Mouse (Mus musculus) forebrain, embryonic 12.5 days (tissue): ENCODE results near the gene Nsrp1. TPM values are rescaled to one million over a fixed set of nuclear protein-coding genes. Genes with fewer than 3 reads are reported as not detected.
"Not testable (repeated sequence)": the region's sequence is repeated elsewhere in the genome, so short reads cannot be mapped to it uniquely, and the experiment has no call there.

ENCODE experiments used
- ATAC-seq: fragments of 200-750 bp; cut with Nextera tagmentation; 2 replicates; pipeline ENCODE4 v1.8.0; 2017; ENCODE audit warnings: moderate TSS enrichment; ENCODE audit not compliant: low FRiP score
- H3K27ac ChIP-seq: fragments of 300-500 bp; sonication (generic); 2 replicates; pipeline ENCODE4 v1.5.1; 2016; ENCODE audit warnings: mild to moderate bottlenecking
- H3K27me3 ChIP-seq: fragments of 300-500 bp; sonication (generic); 2 replicates; pipeline ENCODE4 v1.6.1; 2016; ENCODE audit warnings: mild to moderate bottlenecking
- H3K36me3 ChIP-seq: fragments of 300-500 bp; sonication (generic); replicated peaks from 2 replicates; pipeline ENCODE4 v1.6.1; 2016; ENCODE audit warnings: mild to moderate bottlenecking
- H3K4me1 ChIP-seq: fragments of 300-500 bp; sonication (generic); 2 replicates; pipeline ENCODE4 v1.6.1; 2016
- H3K4me2 ChIP-seq: fragments of 300-500 bp; sonication (generic); 2 replicates; pipeline ENCODE4 v1.6.1; 2016; ENCODE audit warnings: mild to moderate bottlenecking, moderate library complexity
- H3K4me3 ChIP-seq: fragments of 300-500 bp; sonication (generic); replicated peaks from 2 replicates; pipeline ENCODE4 v1.5.1; 2016; ENCODE audit warnings: mild to moderate bottlenecking
- H3K9ac ChIP-seq: fragments of 300-500 bp; sonication (generic); 2 replicates; pipeline ENCODE4 v1.6.1; 2016; ENCODE audit warnings: mild to moderate bottlenecking
- H3K9me3 ChIP-seq: fragments of 300-500 bp; sonication (generic); 2 replicates; pipeline ENCODE4 v1.6.1; 2016
- WGBS: fragments of 180-500 bp; shearing (Covaris S2); methylation state at CpG from one replicate; pipeline ENCODE4 v1.1.7; 2016; 5-methylcytosine and 5-hydroxymethylcytosine counted together
- polyA plus RNA-seq: library from polyadenylated mRNA; unstranded; fragments of >200 nt; fragmentation: Nextera tagmentation; extraction: Ambion mirVana; gene quantifications from 2 replicates; pipeline ENCODE4 v1.2.1, GENCODE M21; 2016

Gene Nsrp1
- 75.6 and 79.9 TPM in 2 replicates for polyA plus RNA-seq

DNA sequence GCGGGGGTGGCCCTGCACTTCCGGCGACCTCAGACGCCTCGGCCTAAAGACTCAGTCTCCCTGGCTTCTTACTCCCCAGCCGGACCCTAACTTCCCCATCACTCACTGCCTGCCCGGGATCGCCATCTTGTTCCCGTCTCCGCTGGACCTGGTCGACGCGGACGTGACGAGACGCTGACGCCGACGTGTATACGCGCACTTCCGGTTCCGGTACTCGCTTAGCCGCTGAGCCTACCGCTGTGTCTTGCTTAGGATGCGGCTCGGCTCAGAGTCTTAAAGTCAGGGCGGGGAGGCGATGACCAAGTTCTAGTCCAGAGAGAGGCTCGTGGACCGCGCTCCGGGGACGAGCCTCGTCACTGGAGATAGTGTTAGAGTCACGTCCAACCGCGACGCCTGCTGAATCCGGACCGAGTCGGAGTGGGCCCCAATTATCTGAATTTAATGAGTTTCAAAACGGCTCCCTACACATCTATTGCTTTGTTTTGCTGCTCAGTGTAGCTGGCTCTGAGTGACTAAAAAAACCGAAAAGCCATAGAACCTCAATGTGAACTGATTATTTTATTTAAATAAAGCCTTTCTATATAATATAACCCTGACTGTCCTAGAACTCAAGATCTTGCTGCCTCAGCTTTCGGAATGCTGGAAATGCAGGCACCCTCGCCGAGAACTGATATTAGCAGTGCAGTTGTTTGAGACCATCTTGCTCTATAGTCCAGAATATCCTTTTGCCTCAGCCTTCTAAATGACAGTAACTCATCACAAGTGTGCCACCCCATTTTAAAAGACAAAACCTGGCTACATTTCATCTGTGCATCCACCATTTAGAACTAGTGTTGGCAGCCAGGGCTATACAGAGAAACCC is at the start of gene Nsrp1:
Gene Nsrp1 (minus strand): TSS at position 163 of the 862 bp plus-strand sequence.
- H3K9me3 ChIP-seq: no peaks in the 10 kb centered on the region
- peak within 1 kb of the TSS; percentile 88 for H3K9ac ChIP-seq
- H3K4me2 ChIP-seq: peak within 1 kb of the TSS; percentile 75
- H3K27ac ChIP-seq: peak within 1 kb of the TSS; percentile 89
- peak; percentile 99 for ATAC-seq
- peaks cover 25% of the 10 kb centered on the region for H3K36me3 ChIP-seq
- peak within 1 kb of the TSS; percentile 79 for H3K4me3 ChIP-seq
- H3K27me3 ChIP-seq: peaks cover 19% of the 10 kb centered on the region
- H3K4me1 ChIP-seq: peaks cover 8% of the 10 kb centered on the region
- whole genome bisulfite sequencing: 4% methylated on average over 48 of the region's 48 CpGs

DNA sequence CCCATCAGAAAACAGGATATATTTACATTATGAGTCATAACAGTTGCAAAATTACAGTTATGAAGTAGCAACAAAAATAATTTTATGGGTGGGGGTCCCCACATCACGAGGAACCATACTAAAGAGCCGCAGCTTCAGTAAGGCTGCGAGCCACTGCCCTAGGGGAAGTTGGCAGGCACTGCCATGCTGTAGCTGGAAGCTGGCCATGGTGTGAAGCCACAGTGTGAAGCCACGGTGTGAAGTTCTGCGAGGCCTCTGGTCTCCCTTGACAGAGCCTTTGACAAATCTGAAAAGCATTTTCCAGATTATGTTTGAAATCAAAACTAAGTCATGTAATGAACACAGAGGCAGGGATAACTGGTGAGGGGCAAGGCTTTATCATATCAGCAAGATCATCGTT is 32.9 kb upstream of the Nsrp1 start:
- Histone ChIP-seq H3K4me3 (no peak overlapping the region), H3K36me3 (no peaks in the 10 kb centered on the region), H3K9ac (no peak overlapping the region), H3K27ac (no peak overlapping the region), H3K4me1 (no peaks in the 10 kb centered on the region), H3K4me2 (no peak overlapping the region), H3K9me3 (no peaks in the 10 kb centered on the region), H3K27me3 (no peaks in the 10 kb centered on the region)
- WGBS: 85% methylated on average over 6 of the region's 6 CpGs
- no peak for ATAC-seq

DNA sequence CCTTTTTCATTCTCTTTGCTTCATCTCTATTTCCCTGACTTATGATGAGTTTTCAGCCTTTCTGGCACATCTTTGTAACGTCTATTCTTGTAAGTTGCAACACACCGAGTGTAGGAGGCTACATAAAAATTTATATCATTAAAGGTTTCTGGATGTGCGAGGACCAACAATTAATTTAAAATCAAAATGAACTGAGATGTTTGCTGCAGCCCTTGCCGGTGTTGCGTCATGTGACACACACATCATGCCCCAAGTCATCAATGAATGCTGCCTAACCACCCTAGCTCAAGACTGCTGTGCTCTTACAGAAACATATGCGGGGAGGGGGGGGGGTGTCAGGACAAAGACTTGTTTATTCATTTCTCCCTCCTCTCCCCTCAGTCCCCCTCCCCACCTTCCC is 30.2 kb upstream of the Nsrp1 start:
- H3K4me1 ChIP-seq: no peaks in the 10 kb centered on the region
- no peak overlapping the region for H3K9ac ChIP-seq
- H3K4me2 ChIP-seq: no peak overlapping the region
- ATAC-seq: no peak
- no peak overlapping the region for H3K4me3 ChIP-seq
- WGBS: 87% methylated on average over 6 of the region's 6 CpGs
- H3K36me3 ChIP-seq: no peaks in the 10 kb centered on the region
- H3K27ac ChIP-seq: no peak overlapping the region
- no peaks in the 10 kb centered on the region for H3K27me3 ChIP-seq
- no peaks in the 10 kb centered on the region for H3K9me3 ChIP-seq

DNA sequence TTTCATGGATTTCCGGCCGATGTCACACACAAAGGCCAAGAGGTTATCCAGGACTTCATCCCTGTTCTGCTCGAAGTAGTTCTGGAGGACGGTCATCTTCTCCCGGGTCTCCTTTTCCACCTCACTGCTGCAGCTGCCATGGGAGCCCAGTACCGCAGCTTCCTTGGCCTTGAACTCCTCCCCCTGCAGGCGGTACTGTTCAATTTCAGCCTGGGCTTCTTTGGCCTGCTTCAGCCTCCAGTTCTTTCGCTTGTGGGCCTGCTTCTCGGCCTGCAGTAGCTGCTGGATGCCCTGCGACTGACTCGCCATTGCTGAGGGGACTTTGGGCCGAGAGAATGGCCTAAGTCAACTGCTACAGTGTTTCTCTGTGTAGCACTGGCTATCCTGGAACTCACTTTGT is 29.6 kb upstream of the Nsrp1 start:
- not testable (repeated sequence) for H3K9me3 ChIP-seq, H3K4me2 ChIP-seq, H3K9ac ChIP-seq, H3K36me3 ChIP-seq, H3K4me1 ChIP-seq, H3K27ac ChIP-seq, H3K4me3 ChIP-seq, H3K27me3 ChIP-seq, ATAC-seq
- WGBS: 80% methylated on average over 12 of the region's 12 CpGs

DNA sequence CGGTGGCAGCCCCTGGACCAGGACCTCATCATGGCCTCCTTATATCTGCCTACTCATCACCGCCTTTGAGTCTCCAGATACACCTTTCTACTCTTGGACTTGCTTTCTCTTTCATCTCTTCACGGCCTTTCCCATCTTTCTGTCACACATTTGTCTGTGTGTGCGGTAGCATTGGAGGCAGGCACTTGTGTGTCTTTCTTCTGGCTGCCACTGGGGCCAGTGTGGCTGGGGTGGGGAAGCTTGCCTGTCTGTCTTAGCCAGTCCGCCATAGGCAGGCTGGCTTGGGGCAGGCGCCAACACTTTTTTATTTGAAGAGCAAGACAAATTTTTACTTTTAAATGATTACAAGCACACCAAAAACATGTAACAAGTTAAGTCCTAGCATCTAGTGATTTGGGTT is 28.7 kb upstream of the Nsrp1 start:
- Histone ChIP-seq H3K9me3 (no peaks in the 10 kb centered on the region), H3K4me3 (no peak overlapping the region), H3K4me1 (no peaks in the 10 kb centered on the region), H3K27me3 (no peaks in the 10 kb centered on the region), H3K27ac (no peak overlapping the region), H3K4me2 (no peak overlapping the region), H3K9ac (no peak overlapping the region), H3K36me3 (no peaks in the 10 kb centered on the region)
- ATAC-seq: no peak
- 97% methylated on average over 6 of the region's 6 CpGs for WGBS

DNA sequence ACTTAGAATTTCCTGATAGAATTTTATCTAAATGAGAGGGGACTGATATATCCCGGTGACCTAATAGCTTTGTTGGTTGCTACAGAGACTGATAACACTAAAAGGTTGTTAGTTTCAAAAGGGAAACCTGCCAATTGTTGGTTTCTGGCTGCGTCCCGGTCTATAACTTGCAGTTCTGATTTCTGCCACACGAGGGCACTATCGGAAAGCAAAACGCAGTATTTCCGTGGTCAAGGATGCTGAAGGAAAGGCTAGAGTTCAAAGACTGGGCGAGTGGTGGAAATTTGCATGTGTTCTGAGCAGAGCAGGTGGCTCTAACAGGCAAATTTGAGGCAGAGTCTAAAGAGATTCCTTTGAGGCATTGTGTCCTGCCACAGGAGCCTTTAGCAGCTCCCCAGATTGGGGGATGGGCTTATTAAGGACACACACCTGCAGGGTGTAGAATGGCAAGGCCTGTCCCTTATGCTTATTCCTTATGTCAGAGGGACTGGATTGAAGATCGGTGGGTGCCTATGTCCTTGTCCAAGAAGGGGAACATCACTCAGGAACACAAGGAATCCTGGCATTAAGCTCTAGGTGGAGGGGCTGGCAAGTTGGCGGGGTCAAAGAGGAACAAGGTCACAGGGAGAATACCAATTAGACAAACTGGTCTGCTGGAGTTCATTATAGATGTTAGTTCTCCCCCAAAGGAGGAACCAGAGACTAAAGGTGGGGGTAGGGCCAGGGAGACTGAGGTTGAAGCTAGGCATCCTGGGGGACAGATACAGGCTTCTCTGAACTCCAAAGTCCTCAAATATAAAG is 22.1 kb upstream of the Nsrp1 start:
- H3K27me3 ChIP-seq: no peaks in the 10 kb centered on the region
- WGBS: 15% methylated on average over 10 of the region's 10 CpGs
- no peaks in the 10 kb centered on the region for H3K9me3 ChIP-seq
- ATAC-seq: 0 out of 2 replicates have a peak, but pooled peaks have one; percentile 39
- H3K4me1 ChIP-seq: peaks cover 10% of the 10 kb centered on the region
- H3K27ac ChIP-seq: no peak overlapping the region
- no peak overlapping the region for H3K4me3 ChIP-seq
- H3K9ac ChIP-seq: no peak overlapping the region
- no peak overlapping the region for H3K4me2 ChIP-seq
- H3K36me3 ChIP-seq: no peaks in the 10 kb centered on the region

DNA sequence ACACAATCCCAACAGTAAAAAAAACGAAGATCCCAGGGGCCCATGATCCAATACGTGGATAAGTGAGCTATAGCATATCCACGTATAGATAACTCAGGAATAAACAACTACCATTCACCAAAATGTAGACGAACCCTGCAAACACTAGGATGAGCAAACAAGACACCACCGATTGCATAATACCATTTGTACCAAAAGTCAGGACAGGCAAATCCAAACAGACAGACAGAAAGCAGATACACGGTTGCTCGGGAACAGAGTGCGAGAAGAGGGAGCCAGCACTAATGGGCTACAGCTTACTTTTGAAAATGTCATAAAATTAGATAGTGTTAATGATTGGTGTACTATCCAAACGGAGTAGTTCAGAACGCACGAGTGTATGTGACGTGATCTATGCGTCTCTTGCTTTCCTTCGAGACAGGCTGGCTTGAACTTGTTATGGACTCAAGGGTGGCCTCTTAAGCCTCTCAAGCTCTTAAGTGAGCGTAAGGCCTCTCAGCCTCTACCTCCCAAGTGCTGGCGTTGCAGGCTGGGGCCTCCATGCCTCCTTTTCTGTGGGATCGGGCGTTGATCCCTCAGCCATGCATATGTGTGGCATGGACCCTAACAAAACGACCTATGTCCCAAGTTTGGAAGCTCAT is 20.2 kb upstream of the Nsrp1 start:
- Histone ChIP-seq H3K4me3 (no peak overlapping the region), H3K4me2 (no peak overlapping the region), H3K27ac (no peak overlapping the region), H3K27me3 (no peaks in the 10 kb centered on the region), H3K9me3 (no peaks in the 10 kb centered on the region), H3K4me1 (peaks cover 10% of the 10 kb centered on the region), H3K9ac (no peak overlapping the region), H3K36me3 (no peaks in the 10 kb centered on the region)
- no peak for ATAC-seq
- 80% methylated on average over 19 of the region's 19 CpGs for WGBS

DNA sequence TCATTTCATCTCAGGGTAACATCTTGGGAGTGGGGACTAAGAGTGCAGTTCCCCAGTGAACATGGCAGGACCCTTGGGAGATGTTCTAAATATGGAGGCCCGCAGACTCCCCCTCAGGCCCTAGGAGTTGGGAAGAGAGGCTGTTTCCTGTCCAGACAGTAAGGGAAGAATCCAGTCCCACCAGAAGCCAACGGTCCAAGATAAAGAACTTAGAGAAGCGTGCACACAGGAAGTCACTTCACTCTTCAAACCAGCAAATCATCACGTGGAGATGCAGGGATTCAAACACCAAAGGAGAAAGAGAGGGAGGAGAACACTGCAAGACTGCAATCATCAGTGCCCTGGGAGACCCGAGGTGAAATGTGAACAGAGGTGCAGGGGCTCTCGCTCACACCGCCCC is 18.8 kb upstream of the Nsrp1 start:
- H3K27ac ChIP-seq: no peak overlapping the region
- no peaks in the 10 kb centered on the region for H3K9me3 ChIP-seq
- no peak for ATAC-seq
- no peak overlapping the region for H3K4me2 ChIP-seq
- H3K36me3 ChIP-seq: no peaks in the 10 kb centered on the region
- 74% methylated on average over 7 of the region's 7 CpGs for WGBS
- no peak overlapping the region for H3K4me3 ChIP-seq
- H3K4me1 ChIP-seq: peaks cover 10% of the 10 kb centered on the region
- H3K27me3 ChIP-seq: no peaks in the 10 kb centered on the region
- H3K9ac ChIP-seq: no peak overlapping the region

DNA sequence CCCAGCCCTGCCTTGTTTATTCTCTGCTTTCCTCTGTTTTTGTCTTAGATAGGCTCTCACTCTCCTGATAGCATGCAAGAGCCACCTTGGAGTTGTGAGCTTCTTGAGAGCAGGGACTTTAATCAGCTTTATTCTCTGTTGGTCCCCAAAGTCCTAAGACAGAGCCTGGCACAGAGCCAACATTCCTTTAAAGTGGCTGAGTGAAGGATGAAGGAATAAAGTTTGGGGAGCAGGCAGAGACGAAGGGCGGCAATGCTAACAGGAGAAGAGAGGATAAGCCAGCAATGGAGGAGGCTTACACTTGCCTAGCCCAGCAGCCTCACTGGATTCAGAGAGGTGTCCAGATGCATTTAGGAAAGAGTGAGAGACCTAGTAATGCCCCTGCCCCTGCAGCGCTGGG is 18.3 kb upstream of the Nsrp1 start:
- H3K27me3 ChIP-seq: no peaks in the 10 kb centered on the region
- no peaks in the 10 kb centered on the region for H3K36me3 ChIP-seq
- H3K9me3 ChIP-seq: no peaks in the 10 kb centered on the region
- no peak overlapping the region for H3K27ac ChIP-seq
- no peak overlapping the region for H3K4me3 ChIP-seq
- ATAC-seq: no peak
- WGBS: 74% methylated on average over 3 of the region's 3 CpGs
- no peak overlapping the region for H3K9ac ChIP-seq
- H3K4me1 ChIP-seq: peaks cover 10% of the 10 kb centered on the region
- H3K4me2 ChIP-seq: no peak overlapping the region

DNA sequence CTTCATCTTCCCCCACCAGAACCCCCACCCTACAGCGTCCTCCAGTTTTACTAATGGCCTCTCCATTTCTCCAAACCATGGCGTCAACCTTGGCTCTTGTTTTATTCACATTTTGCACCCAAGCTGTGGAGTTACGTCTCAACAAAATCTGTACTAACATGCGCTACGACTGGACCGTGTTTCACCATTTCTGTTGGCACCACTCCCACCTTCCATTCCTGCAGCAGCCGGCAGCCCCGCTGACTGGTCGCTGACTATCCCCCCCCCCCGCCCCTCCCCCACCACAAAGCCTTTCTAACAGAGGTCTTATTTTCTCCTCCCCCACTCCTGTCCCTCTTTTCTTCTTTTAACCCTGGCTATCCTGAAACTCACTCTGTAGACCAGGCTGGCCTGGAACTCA is 17.0 kb upstream of the Nsrp1 start:
- no peak for ATAC-seq
- no peak overlapping the region for H3K27ac ChIP-seq

DNA sequence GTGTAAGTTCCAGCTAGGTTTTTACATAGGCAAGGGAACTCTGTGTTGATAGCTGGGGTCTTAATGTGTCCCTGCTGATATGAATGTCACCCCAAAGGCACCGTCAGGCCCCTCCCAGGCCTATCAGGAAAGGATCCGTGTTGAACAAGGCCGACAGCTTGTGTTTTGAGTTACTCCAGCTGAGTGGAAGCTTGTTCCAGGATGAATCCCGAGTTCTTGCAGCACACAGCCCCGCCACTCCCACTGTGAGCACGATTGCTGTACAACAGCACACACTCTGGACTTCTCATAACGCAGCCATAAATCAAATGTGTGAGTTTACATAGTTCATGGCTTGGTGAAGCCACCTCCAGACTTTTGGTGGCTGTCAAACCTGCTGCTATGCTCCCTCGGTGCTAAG is 15.9 kb upstream of the Nsrp1 start:
- H3K9me3 ChIP-seq: no peaks in the 10 kb centered on the region
- H3K9ac ChIP-seq: no peak overlapping the region
- 72% methylated on average over 8 of the region's 8 CpGs for WGBS
- H3K36me3 ChIP-seq: no peaks in the 10 kb centered on the region
- 0 out of 2 replicates have a peak, but pooled peaks cover 4% of the 10 kb centered on the region for H3K4me1 ChIP-seq
- no peak for ATAC-seq
- no peak overlapping the region for H3K4me2 ChIP-seq
- H3K4me3 ChIP-seq: no peak overlapping the region
- H3K27ac ChIP-seq: no peak overlapping the region
- 0 out of 2 replicates have a peak, but pooled peaks cover 3% of the 10 kb centered on the region for H3K27me3 ChIP-seq

More for the DNA sequence above, 17.0 kb upstream of the Nsrp1 start:
- H3K36me3 ChIP-seq: no peaks in the 10 kb centered on the region
- H3K4me3 ChIP-seq: no peak overlapping the region
- 66% methylated on average over 10 of the region's 10 CpGs for WGBS
- 0 out of 2 replicates have a peak, but pooled peaks cover 3% of the 10 kb centered on the region for H3K27me3 ChIP-seq
- no peak overlapping the region for H3K4me2 ChIP-seq
- H3K9ac ChIP-seq: no peak overlapping the region
- no peaks in the 10 kb centered on the region for H3K9me3 ChIP-seq
- H3K4me1 ChIP-seq: peaks cover 5% of the 10 kb centered on the region

DNA sequence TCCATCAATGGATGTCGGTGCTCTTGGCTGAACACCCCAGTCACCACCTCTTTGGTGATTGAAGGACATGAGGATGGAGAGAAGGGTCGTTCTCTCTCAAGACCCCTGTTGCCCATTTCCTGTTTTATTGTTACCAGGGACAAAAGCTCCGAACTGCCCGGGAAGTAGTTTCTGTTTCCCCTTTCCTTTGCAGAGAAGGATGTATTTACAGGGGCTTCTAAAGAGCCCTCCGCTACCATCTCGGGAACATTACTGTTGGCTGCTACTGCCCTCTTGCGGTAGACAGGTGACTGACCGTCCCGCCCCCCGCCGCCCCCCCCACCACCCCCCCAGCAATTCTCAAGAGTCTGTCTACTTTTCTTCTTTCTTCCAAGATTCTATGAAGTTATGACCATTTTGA is 15.0 kb upstream of the Nsrp1 start:
- Histone ChIP-seq H3K4me2 (peak overlapping the region; percentile 45), H3K4me1 (0 out of 2 replicates have a peak, but pooled peaks cover 4% of the 10 kb centered on the region), H3K36me3 (no peaks in the 10 kb centered on the region), H3K9ac (no peak overlapping the region), H3K9me3 (no peaks in the 10 kb centered on the region), H3K4me3 (no peak overlapping the region; the same call in 1 of the 2 replicates), H3K27ac (no peak overlapping the region), H3K27me3 (0 out of 2 replicates have a peak, but pooled peaks cover 3% of the 10 kb centered on the region)
- ATAC-seq: no peak
- 2% methylated on average over 11 of the region's 11 CpGs for WGBS
